Mouse (Mus musculus): ENCODE results near the gene Gm6657.

Gene Gm6657

DNA sequence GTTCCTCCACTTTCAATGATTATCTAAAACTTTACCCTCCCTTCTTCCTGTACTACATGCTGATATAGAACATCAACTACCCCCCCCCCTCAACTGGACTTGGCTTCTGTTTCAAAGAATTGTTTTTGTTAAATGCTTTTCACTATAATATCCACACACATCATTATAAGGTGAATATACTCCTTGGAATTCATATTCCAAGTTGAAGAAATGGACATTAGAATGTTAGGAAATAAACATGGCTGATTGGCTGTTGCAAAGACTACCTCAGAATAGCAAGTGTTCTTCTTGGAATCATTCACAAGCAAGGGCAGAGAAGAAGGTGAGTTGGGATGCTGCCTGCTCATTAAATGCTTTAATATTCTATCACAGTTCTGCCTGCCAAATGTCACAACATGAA lies at the start of gene Gm6657:
Gene Gm6657, plus strand, starts transcription at position 301 of the 400 bp plus-strand sequence.
- no peak for DNase-seq (ENCODE audit: low read depth)

DNA sequence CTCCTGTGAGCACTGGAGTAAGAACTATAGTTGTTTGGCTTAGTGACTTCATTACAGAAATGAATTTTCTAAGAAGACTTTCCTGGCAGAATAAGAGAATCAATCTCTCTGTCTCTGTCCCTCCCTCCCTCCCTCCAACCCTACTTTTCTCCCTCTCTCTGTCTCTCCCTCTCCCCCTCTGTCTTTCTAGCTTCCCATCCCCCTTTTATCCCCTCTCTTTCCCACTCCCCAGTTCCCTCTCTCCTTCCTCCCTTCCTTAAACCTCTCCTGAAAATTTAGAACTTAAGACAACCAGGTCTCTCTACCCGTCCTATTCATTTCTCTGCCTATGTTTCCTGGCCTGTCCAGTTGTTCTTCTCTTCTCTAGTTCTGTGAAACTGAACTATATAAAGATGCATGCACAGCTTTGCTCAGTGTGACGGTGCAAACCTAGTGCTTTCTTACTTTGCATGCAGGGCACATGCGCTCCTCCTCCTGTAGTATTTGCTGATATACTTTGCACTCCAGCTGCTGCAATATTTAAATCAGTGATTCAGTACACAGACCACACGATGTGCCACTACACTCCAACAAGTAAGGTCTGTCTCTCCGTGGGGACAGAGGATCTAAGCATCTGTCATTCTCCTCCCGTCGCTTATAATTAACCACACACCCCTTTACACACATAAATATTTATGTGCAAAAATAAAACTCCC lies 40.6 kb upstream of the Gm6657 start:
- DNase-seq (ENCODE audit: low read depth): no peak

DNA sequence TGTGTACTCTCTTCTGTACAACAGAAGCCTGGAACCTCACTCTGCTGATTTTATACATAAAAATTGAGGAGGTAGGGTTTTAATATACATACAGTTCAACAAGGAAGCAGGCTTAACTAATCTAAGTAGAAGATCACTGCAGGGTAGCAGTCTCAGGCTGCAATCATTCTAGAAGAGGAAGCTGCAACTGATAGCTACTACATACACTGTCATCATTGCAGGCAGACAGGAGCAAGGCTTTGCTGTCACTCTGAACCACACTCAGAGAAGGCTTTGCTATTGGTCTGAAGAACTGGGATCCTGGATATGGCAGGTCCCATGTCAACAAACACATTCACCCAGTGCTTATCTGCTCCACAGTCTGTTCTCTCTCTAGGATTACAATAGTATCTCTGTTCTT lies 23.9 kb upstream of the Gm6657 start:
- DNase-seq (ENCODE audit: low read depth): no peak

DNA sequence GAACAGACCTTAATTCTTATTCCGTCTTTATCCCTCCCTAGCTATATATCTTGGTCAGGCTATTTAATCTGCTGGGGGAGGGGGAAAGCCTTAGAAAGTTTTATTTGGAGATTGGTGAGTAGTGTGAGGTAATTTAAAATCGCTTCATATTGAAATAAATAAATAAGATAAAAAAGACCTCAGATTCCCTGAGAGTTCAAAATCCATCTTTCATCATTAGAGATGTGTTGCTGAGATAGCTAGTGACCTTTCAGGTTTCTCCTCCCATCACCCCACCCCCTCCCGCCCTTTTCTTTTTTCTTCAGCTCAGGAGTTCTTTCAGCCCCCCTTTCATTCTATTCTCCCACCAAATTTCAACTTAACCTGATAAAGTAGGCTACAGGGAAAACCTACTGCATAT lies 20.1 kb upstream of the Gm6657 start:
- DNase-seq (ENCODE audit: low read depth): no peak

DNA sequence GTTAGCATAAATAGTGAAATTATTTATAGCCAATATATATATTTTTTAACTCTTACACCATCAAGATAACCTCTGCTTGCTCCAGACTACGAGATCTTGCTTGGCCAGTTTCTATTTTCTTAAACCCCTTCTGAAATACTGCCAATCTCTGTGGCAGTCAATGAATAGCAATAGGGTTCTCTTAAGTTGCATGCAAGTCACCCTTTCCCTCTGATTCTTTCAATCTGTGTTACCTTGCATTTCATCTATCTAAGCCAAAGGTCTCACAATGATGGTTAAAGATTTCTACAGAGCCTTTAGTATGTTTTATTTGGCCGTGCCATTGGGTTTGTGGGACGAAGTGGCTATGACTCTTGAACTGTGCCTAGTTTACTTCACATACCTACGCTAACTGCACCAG lies 19.4 kb upstream of the Gm6657 start:
- DNase-seq (ENCODE audit: low read depth): no peak

DNA sequence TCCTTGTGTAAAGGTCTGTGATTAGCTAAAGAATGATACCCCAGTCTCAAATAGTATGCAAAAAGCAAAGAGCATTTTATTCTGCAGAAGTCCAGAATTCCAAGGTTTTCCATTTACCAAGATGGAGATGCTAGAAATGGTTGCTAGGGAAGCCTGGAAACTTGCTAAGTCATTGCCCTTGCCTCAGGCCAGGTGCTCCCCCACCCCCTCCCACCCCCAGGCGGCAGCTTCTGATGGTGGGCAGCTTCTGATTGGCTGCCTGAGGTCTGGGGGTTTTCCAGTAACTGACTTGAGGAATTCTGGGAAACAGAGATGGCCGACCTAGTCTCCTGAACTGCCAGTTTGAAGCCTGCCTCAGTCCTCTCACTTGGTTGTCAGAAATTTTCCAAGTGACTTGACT lies 12.6 kb upstream of the Gm6657 start:
- DNase-seq (ENCODE audit: low read depth): no peak

DNA sequence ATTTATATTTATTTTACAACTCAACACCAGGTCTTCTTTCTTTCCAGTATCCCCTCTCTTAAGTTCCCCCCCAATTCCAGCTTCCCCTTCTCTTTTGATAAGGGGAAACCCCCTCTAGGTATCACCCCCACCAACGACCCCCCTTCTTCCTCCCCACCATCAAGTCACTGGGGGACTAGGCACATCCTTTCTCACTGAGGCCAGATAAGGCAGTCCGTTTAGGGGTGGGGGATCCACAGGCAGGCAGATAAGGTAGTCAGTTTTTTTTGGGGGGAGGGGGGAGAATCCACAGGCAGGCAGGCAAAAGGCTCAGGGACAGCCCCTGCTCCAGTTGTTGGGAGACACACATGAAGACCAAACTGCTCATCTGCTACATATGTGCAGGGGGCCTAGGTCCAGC lies 1.3 kb downstream of the Gm6657 start:
- DNase-seq (ENCODE audit: low read depth): no peak

DNA sequence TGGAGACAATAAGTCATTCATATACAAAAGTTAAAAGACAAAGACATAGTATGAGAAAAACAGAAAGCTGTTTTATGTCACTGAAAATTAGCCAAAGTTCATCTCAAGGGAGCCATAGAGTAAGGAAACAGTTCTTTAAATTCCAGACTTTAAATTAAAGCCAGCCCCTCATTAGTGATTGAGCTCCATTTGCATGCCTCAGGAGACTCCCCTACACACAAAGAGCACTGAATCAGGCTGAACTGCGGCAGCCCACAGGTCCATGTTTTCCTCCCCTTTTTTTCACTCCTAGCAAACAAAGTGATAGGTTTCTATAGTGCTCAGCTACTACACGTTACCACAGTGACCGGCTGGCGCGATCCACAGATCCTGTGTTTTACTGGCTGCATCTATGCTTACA lies 9.6 kb downstream of the Gm6657 start:
- no peak for DNase-seq (ENCODE audit: low read depth)

DNA sequence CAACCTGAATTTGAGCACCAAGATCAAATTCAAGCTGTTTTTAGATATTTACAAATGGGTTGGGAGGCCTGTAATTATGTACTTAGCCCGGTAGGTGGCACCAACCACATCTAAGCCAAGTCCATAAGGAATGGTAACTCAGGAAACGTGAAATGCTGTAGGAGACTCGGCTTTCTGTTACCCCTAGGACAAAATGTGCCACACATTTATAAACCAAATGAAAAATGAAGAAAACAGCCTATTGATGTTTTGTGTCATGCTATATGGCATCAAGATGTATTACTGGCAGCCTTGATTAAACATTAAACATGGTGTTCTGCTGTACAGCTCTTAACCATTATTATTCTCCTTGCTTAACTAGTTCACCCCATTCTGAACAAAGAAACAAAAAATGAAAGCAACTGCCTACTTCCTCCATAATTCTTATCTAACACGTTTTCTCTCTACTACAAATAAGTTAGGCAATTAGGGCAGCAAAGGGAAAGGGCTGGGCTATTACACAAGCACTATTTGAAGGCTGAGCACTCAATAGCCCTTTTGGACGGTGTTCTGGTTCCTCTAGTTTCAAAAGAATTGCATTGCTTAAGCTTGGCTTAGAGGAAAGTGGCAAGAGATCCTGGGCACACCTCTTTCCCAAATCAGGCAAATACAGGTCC lies 12.0 kb downstream of the Gm6657 start:
- peak; percentile 70 for DNase-seq (ENCODE audit: low read depth)

DNA sequence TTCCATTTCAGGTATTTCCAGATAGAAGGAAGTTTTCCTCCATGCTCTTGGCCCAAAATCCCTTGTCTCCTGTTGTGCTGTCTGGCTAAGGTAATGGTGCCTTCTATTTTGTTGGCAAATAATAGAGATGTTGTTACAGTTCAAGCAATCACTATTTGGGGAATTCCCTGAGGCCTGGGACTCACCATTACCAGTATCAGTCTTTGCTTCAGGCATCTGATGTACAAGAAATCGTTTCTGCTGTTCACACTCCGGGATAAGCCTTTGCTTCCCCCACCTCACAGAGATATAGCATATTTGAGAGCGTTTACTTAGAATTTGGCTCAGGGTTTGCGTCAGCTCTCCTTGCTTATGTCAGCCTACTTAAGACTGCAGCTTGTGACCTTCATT lies 12.5 kb downstream of the Gm6657 start:
- no peak for DNase-seq (ENCODE audit: low read depth)

DNA sequence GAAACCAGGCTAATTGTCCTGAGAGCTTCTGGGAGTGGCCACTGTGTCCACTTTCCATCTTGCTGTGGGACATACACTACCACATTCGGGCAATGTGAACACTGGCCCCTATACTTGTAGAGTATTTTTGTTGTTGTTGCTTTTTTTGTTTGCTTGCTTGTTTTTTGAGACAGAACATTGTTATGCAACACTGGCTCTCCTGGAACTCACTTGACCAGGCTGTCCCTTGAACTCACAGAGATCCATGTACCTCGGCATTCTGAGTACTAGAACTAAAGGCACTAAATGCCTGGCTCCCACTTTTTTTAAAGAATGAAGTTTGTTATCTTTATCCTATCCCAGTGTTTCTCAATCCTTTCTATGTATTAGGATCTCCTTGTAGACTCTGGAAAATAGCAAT lies 15.8 kb downstream of the Gm6657 start:
- DNase-seq (ENCODE audit: low read depth): no peak

DNA sequence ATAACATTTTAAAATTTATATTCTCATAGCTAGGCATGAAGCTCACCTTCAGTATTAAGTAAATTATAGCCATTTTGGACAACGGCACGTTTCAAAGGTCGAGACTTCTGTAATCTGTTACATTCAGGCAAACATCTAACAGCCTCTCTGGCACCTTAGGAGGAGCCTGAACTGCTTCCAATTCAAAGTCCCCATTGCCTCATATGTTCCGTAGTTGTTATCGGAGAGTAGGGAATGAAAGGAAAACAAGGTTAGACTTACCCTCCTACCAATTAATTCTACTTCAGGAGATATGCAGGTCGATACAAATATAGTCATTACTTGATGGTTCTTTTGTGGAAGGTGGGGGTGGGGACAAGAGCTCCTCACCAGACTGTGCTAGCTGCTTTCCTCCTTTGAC lies 21.4 kb downstream of the Gm6657 start:
- DNase-seq (ENCODE audit: low read depth): no peak

DNA sequence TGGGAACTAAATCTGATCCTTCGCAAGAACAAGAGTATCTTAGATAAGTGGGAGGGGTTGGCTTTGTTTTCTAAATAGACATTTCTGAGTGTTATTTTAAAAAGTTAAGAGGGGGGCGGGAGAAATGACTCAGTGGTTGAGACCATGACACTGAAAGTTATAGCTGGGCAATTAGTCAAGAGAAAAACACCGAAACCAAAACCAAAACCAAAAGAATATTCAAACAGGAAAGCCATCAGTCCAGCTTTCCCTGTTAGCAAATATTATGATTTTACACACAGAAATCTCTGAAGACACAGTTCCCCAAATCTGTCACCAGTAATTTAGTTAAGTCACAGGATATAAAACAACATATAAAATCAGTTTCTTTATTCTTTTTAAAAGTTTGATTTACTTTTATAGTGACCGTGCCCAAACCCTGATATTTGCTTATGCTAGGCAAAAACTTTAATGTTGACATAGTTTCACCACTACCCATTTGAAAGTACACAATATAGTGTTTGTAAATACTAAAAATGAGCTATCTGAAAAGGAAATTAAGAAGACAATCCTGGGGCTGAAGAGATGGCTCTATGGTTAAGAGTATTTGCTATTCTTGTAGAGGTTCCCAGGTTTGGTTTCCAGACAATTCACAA lies 25.3 kb downstream of the Gm6657 start:
- no peak for DNase-seq (ENCODE audit: low read depth)

DNA sequence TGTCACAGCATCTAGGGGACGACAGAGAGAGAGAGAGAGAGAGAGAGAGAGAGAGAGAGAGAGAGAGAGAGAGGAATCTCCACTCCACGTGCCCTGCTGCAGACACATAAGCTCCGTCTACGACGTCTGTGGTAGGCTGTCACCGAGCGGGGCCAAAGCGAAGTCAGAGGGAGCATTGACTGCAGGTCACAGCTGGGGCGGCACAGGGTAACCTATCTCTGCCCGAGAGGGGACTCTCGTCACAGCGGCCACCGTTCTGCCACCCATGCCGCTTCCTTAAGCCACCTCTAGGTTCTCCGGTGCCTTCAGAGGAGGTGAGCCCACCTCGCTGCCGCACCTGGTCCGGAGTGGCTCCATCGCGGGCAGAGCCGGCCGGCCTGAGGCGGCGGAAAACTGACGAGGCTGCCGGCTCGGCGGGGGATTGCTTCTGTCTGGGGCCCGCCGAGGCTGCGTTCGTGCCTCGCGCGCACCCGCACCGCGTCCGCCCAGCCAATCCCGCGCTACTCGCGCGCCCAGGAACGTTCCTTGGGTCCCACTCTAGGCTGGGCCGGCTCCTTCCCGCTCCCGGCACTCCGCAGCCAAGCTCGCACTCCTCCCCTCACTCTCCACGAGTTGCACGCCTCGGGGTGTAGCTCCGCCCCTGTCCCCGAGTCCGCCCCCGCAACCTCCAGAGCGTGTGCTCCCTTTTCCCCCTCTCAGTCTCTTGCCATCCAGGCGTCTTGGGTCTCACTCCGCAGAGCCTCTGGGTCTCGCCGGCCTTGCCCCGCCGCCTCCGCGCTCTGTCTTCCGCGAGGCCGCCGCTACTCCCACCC lies 31.9 kb downstream of the Gm6657 start, which contains the start of gene Gphn:
Gene Gphn, plus strand, starts transcription at position 673 of the 812 bp plus-strand sequence.
- peak; percentile 82 for DNase-seq (ENCODE audit: low read depth)

DNA sequence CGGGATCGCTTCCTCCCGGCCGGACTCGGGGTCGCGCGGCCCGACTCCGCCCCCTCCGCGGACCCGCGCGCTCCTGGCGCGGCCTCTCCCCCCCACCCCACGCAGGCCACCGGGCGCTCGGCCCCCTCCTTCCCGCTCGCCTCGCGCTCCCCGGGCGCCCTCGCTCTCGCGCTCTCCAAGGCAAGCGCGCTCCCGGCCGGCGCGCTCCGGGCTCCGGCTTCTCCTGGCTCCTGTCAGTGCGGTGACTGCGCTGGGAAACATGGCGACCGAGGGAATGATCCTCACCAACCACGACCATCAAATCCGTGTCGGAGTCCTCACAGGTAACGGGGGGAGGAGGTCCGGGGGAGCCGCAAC lies 32.5 kb downstream of the Gm6657 start:
- DNase-seq (ENCODE audit: low read depth): no peak

DNA sequence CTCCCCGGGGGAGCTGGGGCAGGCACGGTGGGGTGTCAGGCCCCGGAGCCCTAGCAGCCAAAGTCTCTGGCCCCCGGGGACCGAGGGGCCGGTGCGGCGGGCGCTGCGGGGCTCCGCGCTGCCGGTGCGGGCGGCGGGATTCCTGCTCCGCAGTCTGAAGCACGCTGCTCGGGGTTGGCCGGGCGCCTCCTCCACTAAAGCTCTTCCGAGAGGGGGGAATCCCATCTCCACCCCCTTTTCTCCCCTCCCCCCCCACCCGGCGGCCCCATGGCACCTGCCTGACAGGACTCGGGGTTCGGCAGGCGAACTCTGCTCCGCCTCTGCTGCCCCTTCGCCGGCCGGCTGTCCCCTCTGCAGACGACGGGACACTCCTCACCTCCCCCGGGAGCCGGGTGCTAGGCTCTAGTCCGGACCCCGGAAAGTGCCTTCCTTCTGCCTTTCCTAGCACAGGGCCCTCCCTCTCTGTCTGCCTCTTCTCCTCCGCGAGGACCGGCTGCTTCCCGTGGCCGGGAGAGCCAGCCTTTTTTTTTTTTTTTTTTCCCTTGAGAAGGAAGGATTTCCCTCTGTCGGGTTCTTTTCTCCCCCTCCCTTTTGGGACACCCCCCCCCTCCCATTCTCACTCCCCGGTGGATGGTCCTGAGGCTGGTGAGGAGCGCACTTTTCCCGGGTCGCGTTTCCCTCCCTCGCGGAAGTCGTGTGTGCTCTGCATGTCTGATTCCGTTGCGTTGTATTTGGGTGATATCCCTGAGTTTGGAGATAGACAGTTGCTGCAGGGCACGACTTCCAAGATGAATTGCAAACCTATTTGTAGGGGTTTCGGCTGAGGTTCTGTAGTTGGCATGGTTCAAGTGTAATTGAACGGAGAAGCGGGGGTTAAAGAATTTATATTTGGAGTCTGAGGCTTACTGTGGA lies 33.2 kb downstream of the Gm6657 start:
- DNase-seq (ENCODE audit: low read depth): peak; percentile 50

DNA sequence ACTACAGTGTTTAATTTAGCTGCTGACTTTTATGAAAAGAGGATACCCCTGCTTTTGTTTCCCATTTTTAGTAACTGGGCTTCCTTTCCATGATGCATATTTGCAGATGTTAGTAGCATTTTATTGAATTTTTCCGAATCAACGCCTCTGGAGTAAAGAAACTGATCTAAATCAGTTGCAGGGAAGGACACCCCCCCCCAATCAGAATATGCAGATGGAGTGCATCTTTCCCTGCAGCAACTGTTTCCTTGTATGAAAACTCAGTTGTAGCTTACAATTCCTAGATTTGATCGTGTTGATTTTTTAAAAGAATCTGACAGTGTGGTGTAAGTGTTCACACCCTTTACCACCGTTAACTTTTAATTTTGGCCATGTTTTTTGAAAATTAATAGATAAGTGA lies 34.1 kb downstream of the Gm6657 start:
- peak; percentile 13 for DNase-seq (ENCODE audit: low read depth)

DNA sequence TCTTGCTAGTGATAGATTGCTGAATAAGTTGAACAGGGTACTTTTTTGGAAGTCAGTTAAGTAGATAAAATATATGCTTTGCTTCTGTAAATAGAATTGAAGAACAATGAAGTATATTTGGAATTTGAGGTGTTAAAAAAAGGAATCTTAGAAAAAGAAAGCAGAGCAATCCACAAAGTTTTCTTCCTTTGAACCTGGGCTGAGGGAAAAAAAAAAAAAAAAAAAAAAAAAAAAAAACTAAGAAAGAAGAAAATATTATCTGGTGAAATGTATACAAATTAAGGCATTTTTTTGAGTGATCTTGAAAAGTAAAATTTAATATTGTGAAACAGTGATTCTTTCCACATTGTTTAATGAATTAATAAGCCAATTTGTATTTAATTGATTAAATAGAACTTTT lies 38.5 kb downstream of the Gm6657 start:
- DNase-seq (ENCODE audit: low read depth): no peak

DNA sequence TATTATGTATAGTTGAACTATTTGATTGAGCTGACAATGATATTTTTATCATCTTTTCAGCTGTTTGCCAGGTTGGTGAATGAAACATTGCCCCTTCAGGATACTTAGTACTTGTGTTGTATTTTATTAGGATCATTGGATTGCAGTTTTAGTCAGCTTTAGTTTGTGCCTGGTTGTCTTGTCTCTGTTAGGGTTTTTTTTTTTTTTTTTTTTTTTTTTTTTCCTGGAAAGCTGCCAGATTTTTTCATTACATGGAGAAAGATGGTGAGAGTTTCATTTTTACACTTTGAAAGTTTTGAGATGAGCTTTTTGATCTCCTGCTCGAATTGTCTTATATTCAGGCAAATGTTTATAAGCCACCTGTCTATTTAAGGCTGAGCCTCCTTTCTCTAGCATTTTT lies 54.3 kb downstream of the Gm6657 start:
- peak; percentile 27 for DNase-seq (ENCODE audit: low read depth)

DNA sequence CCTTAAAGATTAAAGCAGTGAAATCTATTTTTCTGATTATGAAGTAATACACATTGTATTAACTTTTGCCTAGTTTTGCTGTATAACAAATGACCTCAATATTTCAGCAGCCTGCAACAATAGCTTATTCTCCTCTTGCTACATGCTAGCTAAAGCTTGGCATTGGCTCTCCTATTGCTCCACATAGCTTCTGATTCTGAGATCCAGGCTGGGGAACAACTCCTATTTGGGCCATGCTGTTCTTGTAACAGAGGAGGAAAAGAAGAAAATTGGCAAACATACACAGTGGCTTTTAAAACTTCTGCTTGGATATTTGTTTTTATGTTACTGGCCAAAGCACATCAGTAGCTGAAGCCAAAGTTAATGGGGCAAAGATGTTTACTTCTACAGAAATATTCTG lies 55.1 kb downstream of the Gm6657 start:
- no peak for DNase-seq (ENCODE audit: low read depth)
